ENCODE assay signal across 8 mouse cellular contexts in the genomic region with DNA sequence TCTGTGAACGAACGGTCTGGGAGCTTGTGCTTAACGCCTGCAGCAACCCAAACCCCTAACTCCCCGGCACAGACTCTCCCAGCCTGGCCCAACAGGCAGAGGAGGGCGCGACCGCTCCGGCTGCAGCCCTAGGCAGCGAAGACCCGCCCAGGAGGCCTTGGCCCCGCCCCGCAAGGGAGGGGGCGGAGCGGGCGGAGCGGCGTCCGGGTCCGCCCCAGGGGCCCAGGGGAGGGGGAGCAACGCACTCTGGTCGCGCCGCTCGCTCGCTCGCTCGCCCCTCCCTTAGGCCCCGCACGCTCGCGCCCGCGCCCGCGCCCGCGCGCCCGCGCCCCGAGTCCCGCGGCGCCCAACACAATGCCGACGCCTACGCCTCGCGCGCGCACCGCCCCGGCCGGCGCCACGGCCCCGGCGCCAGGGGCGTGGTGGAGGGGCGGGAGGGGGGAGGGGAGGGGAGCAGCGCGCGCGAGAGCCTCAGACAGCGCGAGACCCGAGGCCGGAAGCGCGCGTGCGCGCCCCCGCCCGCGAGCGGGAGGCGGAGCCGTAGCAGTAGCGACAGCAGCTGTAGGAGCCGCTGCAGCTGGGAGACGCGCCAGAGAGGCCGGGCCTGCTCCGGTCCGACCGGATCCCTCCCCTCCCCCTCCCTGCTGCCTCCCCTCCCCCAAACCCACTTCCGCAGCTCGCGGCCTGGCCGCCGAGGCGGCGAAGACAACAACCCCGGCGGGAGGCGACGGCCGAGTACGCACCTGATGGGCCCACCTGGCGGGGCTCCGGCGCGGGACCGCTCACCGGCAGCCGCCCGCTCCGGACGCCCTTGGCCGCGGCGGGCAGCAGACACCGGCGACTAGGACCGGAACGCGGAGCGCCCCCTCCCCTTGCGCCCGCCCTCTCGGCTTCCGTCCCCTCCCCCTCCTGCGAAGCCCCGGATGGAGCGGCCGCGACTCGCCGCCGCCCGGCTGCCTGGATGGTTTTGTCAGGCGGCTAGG. TPM values are rescaled to one million over a fixed set of nuclear protein-coding genes. Genes with fewer than 3 reads are reported as not detected.
DNase-seq lines count a peak whose midpoint lies in the region; ATAC-seq lines count a peak whose summit lies in the region.

No protein-coding gene starts in this region.

- peak overlapping the region; percentile 100 for H3K9ac ChIP-seq in hindbrain, embryonic 12.5 days

- ATAC-seq in hindbrain, embryonic 12.5 days (ENCODE audit: low FRiP score) = peak; percentile 96

- peak overlapping the region; percentile 92 for H3K4me2 ChIP-seq in hindbrain, embryonic 12.5 days (replicated peaks)

- H3K4me1 ChIP-seq in hindbrain, embryonic 12.5 days = peaks cover 37% of the 10 kb centered on the region

- no peaks in the 10 kb centered on the region for H3K9me3 ChIP-seq in hindbrain, embryonic 12.5 days (replicated peaks)

- under 1% methylated on average over 71 of the region's 133 CpGs for WGBS in hindbrain, embryonic 12.5 days

- peak; percentile 99 for DNase-seq in Muller cell, postnatal 12 days (ENCODE audit: inconsistent ontology term)
- DNase-seq in cerebellum, adult 9-11 months = peak; percentile 97
- DNase-seq in frontal cortex, adult 2 months (ENCODE audit: extremely low spot score in 1 of 2, low spot score in 1 of 2) = peak; percentile 83 to 92
- DNase-seq in layer of hippocampus, postnatal 14 days (ENCODE audit: low spot score in 2 of 2) = peak; percentile 90 to 95
- peak; percentile 95 for DNase-seq in lung, postnatal 14 days
- DNase-seq in retina, adult 2 months (ENCODE audit: low read depth, low spot score) = peak; percentile 88
- peak; percentile 93 to 97 for DNase-seq in thymus, postnatal 36 days

- H3K4me3 ChIP-seq in hindbrain, embryonic 12.5 days = peak overlapping the region; percentile 100

- no peaks in the 10 kb centered on the region for H3K27me3 ChIP-seq in hindbrain, embryonic 12.5 days

- H3K36me3 ChIP-seq in hindbrain, embryonic 12.5 days = no peaks in the 10 kb centered on the region

- peak overlapping the region; percentile 99 for H3K27ac ChIP-seq in hindbrain, embryonic 12.5 days

RNA-seq across cellular contexts. Expression of gene Zbtb2, which starts 1.0 kb away (rescaled TPM):
- polyA plus RNA-seq in frontal cortex, adult 2 months (2012; rRNA removed) = 8.5 and 8.9 TPM in 2 replicates
- polyA plus RNA-seq in hindbrain, embryonic 12.5 days (2016; fragmentation: Nextera tagmentation; extraction: Ambion mirVana) = 18.1 and 19.3 TPM in 2 replicates
- total RNA-seq in layer of hippocampus, postnatal 14 days (2021) = 10 to 100 TPM in 1 of 2 experiments, 1 to 10 TPM in 1; 9.9 to 10.6 TPM

RNA-seq across cellular contexts. Expression of gene Rmnd1, which starts 45.3 kb away (rescaled TPM):
- 109 and 136 TPM in 2 replicates for polyA plus RNA-seq in frontal cortex, adult 2 months (2012; rRNA removed)
- 45.4 and 52.6 TPM in 2 replicates for polyA plus RNA-seq in hindbrain, embryonic 12.5 days (2016; fragmentation: Nextera tagmentation; extraction: Ambion mirVana)
- total RNA-seq in layer of hippocampus, postnatal 14 days (2021) = 10 to 100 TPM; 24.0 to 27.4 TPM

RNA-seq across cellular contexts. Expression of gene Armt1, which starts 45.4 kb away (rescaled TPM):
- polyA plus RNA-seq in frontal cortex, adult 2 months (2012; rRNA removed) = 20.9 and 23.5 TPM in 2 replicates
- 20.8 and 21.4 TPM in 2 replicates for polyA plus RNA-seq in hindbrain, embryonic 12.5 days (2016; fragmentation: Nextera tagmentation; extraction: Ambion mirVana)
- total RNA-seq in layer of hippocampus, postnatal 14 days (2021) = 10 to 100 TPM; 13.5 to 15.6 TPM

Comparison
In these comparisons a context has a peak if more than half of its experiments do, and no peak if none do; other contexts are left out.
1. Peak in every context shown above with its lines: DNase-seq, ATAC-seq, H3K4me3 ChIP-seq and H3K27ac ChIP-seq.